Mouse (Mus musculus): ENCODE results near the gene Cradd. TPM values are rescaled to one million over a fixed set of nuclear protein-coding genes. Genes with fewer than 3 reads are reported as not detected.

Cradd gene
- polyA plus RNA-seq, 2 experiments, result 3.2 to 3.6 TPM

GRCm38 (mm10) chr10:95215324-95215723 lies 108.6 kb downstream of the Cradd start:
- 80% methylated on average over 15 of the region's 15 CpGs for WGBS (ENCODE audit: insufficient replicate concordance)
- Histone ChIP-seq H3K9ac (replicated peaks) (no peak overlapping the region), H3K27me3 (ENCODE audit: control insufficient read depth, insufficient read depth, low read length) (no peaks in the 10 kb centered on the region), H3K36me3 (replicated peaks; ENCODE audit: control insufficient read depth, insufficient read depth, low read depth) (no peaks in the 10 kb centered on the region), H3K4me3 (ENCODE audit: insufficient read depth in 1 of 2, low read depth in 2 of 2, low read length in 2 of 2) (no peak overlapping the region), H3K9me3 (ENCODE audit: control insufficient read depth, low read length) (no peaks in the 10 kb centered on the region), H3K4me1 (replicated peaks; ENCODE audit: control insufficient read depth in 2 of 2, insufficient read depth in 2 of 2, low read length in 1 of 2) (0 out of 4 replicates have a peak, but pooled peaks cover 0 to 4% of the 10 kb centered on the region in 2 experiments), H3K27ac (no peak overlapping the region), H3K4me2 (ENCODE audit: low read depth) (no peak overlapping the region)
- ATAC-seq (ENCODE audit: insufficient read depth), result no peak
- DNase-seq (ENCODE audit: low read depth in 3 of 3, low spot score in 3 of 3), result no peak
- no peak for TF ChIP-seq EP300 (IDR thresholded peaks at IDR 0.05; ENCODE audit: low read depth)
- TF ChIP-seq CTCF (IDR thresholded peaks at IDR 0.05; ENCODE audit: low read depth), result no peak

- 48% methylated on average over 9 of the region's 9 CpGs for WGBS (ENCODE audit: insufficient replicate concordance)
- no peak for TF ChIP-seq EP300 (IDR thresholded peaks at IDR 0.05; ENCODE audit: low read depth)
- no peak for TF ChIP-seq CTCF (IDR thresholded peaks at IDR 0.05; ENCODE audit: low read depth)
- H3K27ac ChIP-seq, result no peak overlapping the region
Measured at GRCm38 (mm10) chr10:95213820-95214219, 110.1 kb downstream of the Cradd start.

GRCm38 (mm10) chr10:95213311-95213710 lies 110.6 kb downstream of the Cradd start:
- H3K4me2 ChIP-seq (ENCODE audit: low read depth), result no peak overlapping the region
- H3K36me3 ChIP-seq (replicated peaks; ENCODE audit: control insufficient read depth, insufficient read depth, low read depth), result no peaks in the 10 kb centered on the region
- H3K4me1 ChIP-seq (replicated peaks; ENCODE audit: control insufficient read depth in 2 of 2, insufficient read depth in 2 of 2, low read length in 1 of 2), result 0 out of 4 replicates have a peak, but pooled peaks cover 0 to 4% of the 10 kb centered on the region in 2 experiments
- TF ChIP-seq CTCF (IDR thresholded peaks at IDR 0.05; ENCODE audit: low read depth), result no peak
- TF ChIP-seq EP300 (IDR thresholded peaks at IDR 0.05; ENCODE audit: low read depth), result no peak
- no peak overlapping the region for H3K4me3 ChIP-seq (ENCODE audit: insufficient read depth in 1 of 2, low read depth in 2 of 2, low read length in 2 of 2)
- 68% methylated on average over 8 of the region's 8 CpGs for WGBS (ENCODE audit: insufficient replicate concordance)
- no peak overlapping the region for H3K9ac ChIP-seq (replicated peaks)
- H3K27me3 ChIP-seq (ENCODE audit: control insufficient read depth, insufficient read depth, low read length), result no peaks in the 10 kb centered on the region
- H3K9me3 ChIP-seq (ENCODE audit: control insufficient read depth, low read length), result no peaks in the 10 kb centered on the region
- DNase-seq (ENCODE audit: low read depth in 3 of 3, low spot score in 3 of 3) (no peak), ATAC-seq (ENCODE audit: insufficient read depth) (no peak)
- H3K27ac ChIP-seq, result no peak overlapping the region

More at GRCm38 (mm10) chr10:95213820-95214219, 110.1 kb downstream of the Cradd start:
- no peak overlapping the region for H3K4me3 ChIP-seq (ENCODE audit: insufficient read depth in 1 of 2, low read depth in 2 of 2, low read length in 2 of 2)
- no peak for ATAC-seq (ENCODE audit: insufficient read depth)
- no peaks in the 10 kb centered on the region for H3K9me3 ChIP-seq (ENCODE audit: control insufficient read depth, low read length)
- no peak for DNase-seq (ENCODE audit: low read depth in 3 of 3, low spot score in 3 of 3)
- no peaks in the 10 kb centered on the region for H3K27me3 ChIP-seq (ENCODE audit: control insufficient read depth, insufficient read depth, low read length)
- no peak overlapping the region for H3K4me2 ChIP-seq (ENCODE audit: low read depth)
- H3K4me1 ChIP-seq (replicated peaks; ENCODE audit: control insufficient read depth in 2 of 2, insufficient read depth in 2 of 2, low read length in 1 of 2), result 0 out of 4 replicates have a peak, but pooled peaks cover 0 to 4% of the 10 kb centered on the region in 2 experiments
- H3K9ac ChIP-seq (replicated peaks), result no peak overlapping the region
- H3K36me3 ChIP-seq (replicated peaks; ENCODE audit: control insufficient read depth, insufficient read depth, low read depth), result no peaks in the 10 kb centered on the region

GRCm38 (mm10) chr10:95211660-95212059 lies 112.3 kb downstream of the Cradd start:
- H3K9me3 ChIP-seq (ENCODE audit: control insufficient read depth, low read length), result no peaks in the 10 kb centered on the region
- no peak overlapping the region for H3K27ac ChIP-seq
- no peak for TF ChIP-seq EP300 (IDR thresholded peaks at IDR 0.05; ENCODE audit: low read depth)
- no peak for TF ChIP-seq CTCF (IDR thresholded peaks at IDR 0.05; ENCODE audit: low read depth)
- WGBS (ENCODE audit: insufficient replicate concordance), result 77% methylated on average over 8 of the region's 8 CpGs
- no peak overlapping the region for H3K9ac ChIP-seq (replicated peaks)
- DNase-seq (ENCODE audit: low read depth in 3 of 3, low spot score in 3 of 3) (no peak), ATAC-seq (ENCODE audit: insufficient read depth) (no peak)
- no peaks in the 10 kb centered on the region for H3K36me3 ChIP-seq (replicated peaks; ENCODE audit: control insufficient read depth, insufficient read depth, low read depth)
- H3K4me3 ChIP-seq (ENCODE audit: insufficient read depth in 1 of 2, low read depth in 2 of 2, low read length in 2 of 2), result no peak overlapping the region
- H3K4me1 ChIP-seq (replicated peaks; ENCODE audit: control insufficient read depth in 2 of 2, insufficient read depth in 2 of 2, low read length in 1 of 2), result 0 out of 4 replicates have a peak, but pooled peaks cover 0 to 4% of the 10 kb centered on the region in 2 experiments
- no peaks in the 10 kb centered on the region for H3K27me3 ChIP-seq (ENCODE audit: control insufficient read depth, insufficient read depth, low read length)
- H3K4me2 ChIP-seq (ENCODE audit: low read depth), result no peak overlapping the region

- Histone ChIP-seq H3K4me2 (ENCODE audit: low read depth) (no peak overlapping the region), H3K27me3 (ENCODE audit: control insufficient read depth, insufficient read depth, low read length) (no peaks in the 10 kb centered on the region), H3K4me1 (replicated peaks; ENCODE audit: control insufficient read depth in 2 of 2, insufficient read depth in 2 of 2, low read length in 1 of 2) (0 out of 4 replicates have a peak, but pooled peaks cover 0 to 4% of the 10 kb centered on the region in 2 experiments), H3K9me3 (ENCODE audit: control insufficient read depth, low read length) (no peaks in the 10 kb centered on the region), H3K27ac (peak overlapping the region; percentile 10; the same call in 1 of the 2 replicates), H3K9ac (replicated peaks) (no peak overlapping the region), H3K4me3 (ENCODE audit: insufficient read depth in 1 of 2, low read depth in 2 of 2, low read length in 2 of 2) (no peak overlapping the region), H3K36me3 (replicated peaks; ENCODE audit: control insufficient read depth, insufficient read depth, low read depth) (no peaks in the 10 kb centered on the region)
- peak in 1 of 3 experiments; percentile 19 for DNase-seq (ENCODE audit: low read depth in 3 of 3, low spot score in 3 of 3)
- ATAC-seq (ENCODE audit: insufficient read depth), result peak; percentile 56; the same call in 1 of the 2 replicates
- TF ChIP-seq CTCF (IDR thresholded peaks at IDR 0.05; ENCODE audit: low read depth) (no peak), EP300 (IDR thresholded peaks at IDR 0.05; ENCODE audit: low read depth) (no peak)
- 52% methylated on average over 7 of the region's 7 CpGs for WGBS (ENCODE audit: insufficient replicate concordance)
Measured at GRCm38 (mm10) chr10:95210664-95211372, 113.1 kb downstream of the Cradd start.
